Mouse (Mus musculus): ENCODE data around the gene Ntn1. TPM values are rescaled to one million over a fixed set of nuclear protein-coding genes. Genes with fewer than 3 reads are reported as not detected.
A peak's percentile ranks its signal among the peaks of the same experiment; 100 is the strongest.

Ntn1 gene
- polyA plus RNA-seq, 1 experiment from 2014 or later, result 13.6 TPM

DNA sequence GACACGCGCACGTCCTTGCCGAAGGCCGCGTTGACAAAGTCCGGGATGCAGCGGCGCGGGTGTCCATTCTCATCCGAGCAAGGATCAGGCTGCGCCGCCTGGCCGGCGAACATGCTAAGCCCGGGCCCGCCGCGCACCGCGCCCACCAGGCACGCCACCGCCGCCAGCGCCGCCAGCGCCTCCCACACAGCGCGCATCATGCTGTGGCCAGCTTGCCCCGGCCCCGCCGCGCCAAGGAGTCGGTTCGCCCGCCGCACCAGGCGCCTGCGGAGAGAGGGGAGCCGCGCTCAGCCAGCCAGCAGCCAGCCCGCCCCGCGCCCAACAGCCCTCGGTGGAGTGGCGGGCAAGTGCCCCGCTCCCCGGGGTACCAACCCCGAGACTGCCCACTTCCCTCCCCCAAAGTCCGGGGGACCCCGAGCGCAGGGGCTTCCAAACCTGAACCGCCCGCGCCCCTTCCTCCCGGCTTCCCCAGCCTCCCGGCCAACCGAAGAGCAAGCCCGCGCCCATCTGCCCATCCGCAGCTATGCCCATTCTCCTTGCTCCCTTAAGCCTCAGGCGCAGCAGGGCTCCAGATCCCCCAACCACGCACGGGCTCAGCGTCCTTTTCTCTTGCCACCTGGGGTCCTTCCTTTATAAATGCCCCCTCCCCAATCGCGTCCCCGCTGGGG, 14.6 kb downstream of the Ntn1 start:
- peak overlapping the region; percentile 76 for H3K9ac ChIP-seq (replicated peaks; ENCODE audit: low read length)
- ATAC-seq (ENCODE audit: low FRiP score, low TSS enrichment), result peak; percentile 36
- peaks cover 22% of the 10 kb centered on the region for H3K4me1 ChIP-seq (ENCODE audit: insufficient read depth, low read length)
- peaks cover 77% of the 10 kb centered on the region for H3K27me3 ChIP-seq (ENCODE audit: insufficient read depth, low read length)
- H3K4me2 ChIP-seq (replicated peaks; ENCODE audit: low read depth, low read length), result peak overlapping the region; percentile 83
- under 1% methylated on average over 45 of the region's 68 CpGs for WGBS
- H3K36me3 ChIP-seq (ENCODE audit: insufficient read depth, low read length), result no peaks in the 10 kb centered on the region
- peak overlapping the region; percentile 23; the same call in 1 of the 2 replicates for H3K27ac ChIP-seq (ENCODE audit: low read length)
- peak overlapping the region; percentile 74 for H3K4me3 ChIP-seq (ENCODE audit: low read length)
- no peaks in the 10 kb centered on the region for H3K9me3 ChIP-seq (ENCODE audit: low read length)

DNA sequence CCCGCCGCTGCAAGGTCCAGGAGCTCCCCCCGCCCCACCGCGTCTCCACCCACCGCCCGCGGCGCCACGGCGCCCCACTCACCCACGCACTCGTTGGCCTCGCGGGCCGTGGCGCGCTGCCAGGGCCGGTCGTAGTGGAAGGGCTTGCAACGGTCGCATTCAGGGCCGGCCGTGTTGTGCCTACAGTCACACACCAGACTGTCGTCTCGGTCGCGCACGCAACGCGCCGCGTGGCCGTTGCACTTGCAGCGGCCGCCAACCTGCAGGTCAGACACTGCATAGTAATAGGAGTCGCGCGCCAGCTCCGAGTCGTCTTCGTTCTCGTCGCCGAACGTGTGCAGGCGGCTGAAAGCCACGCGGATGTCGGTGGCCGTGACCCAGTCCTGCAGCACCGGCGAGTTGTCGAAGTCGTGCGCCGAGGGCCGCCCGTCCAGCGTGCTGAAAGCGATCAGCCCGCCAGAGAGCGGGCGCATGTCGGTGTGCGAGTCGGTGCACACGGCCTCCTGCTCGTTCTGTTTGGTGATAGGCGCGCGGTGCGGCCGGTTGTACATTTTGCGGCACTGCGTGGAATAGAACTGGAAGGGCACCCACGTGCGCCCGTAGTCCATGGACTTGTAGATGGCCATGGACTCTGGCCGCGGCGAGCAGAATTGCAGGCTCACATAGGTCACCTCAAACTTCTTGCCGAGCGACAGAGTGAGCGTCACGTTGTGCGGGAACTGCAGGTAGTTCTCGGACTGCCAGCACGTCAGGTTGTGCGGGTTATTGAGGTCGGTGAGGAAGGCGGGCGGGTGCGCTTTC, 15.4 kb downstream of the Ntn1 start:
- 0 out of 2 replicates have a peak, but pooled peaks have one; percentile 20 for ATAC-seq (ENCODE audit: low FRiP score, low TSS enrichment)
- Histone ChIP-seq H3K4me1 (ENCODE audit: insufficient read depth, low read length) (peaks cover 20% of the 10 kb centered on the region), H3K9ac (replicated peaks; ENCODE audit: low read length) (peak overlapping the region; percentile 76), H3K36me3 (ENCODE audit: insufficient read depth, low read length) (no peaks in the 10 kb centered on the region), H3K27me3 (ENCODE audit: insufficient read depth, low read length) (peaks cover 72% of the 10 kb centered on the region), H3K4me3 (ENCODE audit: low read length) (peak overlapping the region; percentile 74), H3K27ac (ENCODE audit: low read length) (no peak overlapping the region), H3K9me3 (ENCODE audit: low read length) (no peaks in the 10 kb centered on the region), H3K4me2 (replicated peaks; ENCODE audit: low read depth, low read length) (peak overlapping the region; percentile 83)
- under 1% methylated on average over 93 of the region's 94 CpGs for WGBS

GRCm38 (mm10) chr11:68384592-68385020, 16.0 kb downstream of the Ntn1 start:
- Histone ChIP-seq H3K4me1 (ENCODE audit: insufficient read depth, low read length) (peaks cover 22% of the 10 kb centered on the region), H3K9ac (replicated peaks; ENCODE audit: low read length) (peak overlapping the region; percentile 76), H3K36me3 (ENCODE audit: insufficient read depth, low read length) (no peaks in the 10 kb centered on the region), H3K27ac (ENCODE audit: low read length) (no peak overlapping the region), H3K9me3 (ENCODE audit: low read length) (no peaks in the 10 kb centered on the region), H3K27me3 (ENCODE audit: insufficient read depth, low read length) (peaks cover 67% of the 10 kb centered on the region), H3K4me2 (replicated peaks; ENCODE audit: low read depth, low read length) (peak overlapping the region; percentile 83), H3K4me3 (ENCODE audit: low read length) (peak overlapping the region; percentile 74)
- under 1% methylated on average over 27 of the region's 27 CpGs for WGBS
- ATAC-seq (ENCODE audit: low FRiP score, low TSS enrichment), result no peak

GRCm38 (mm10) chr11:68384131-68384530, 16.5 kb downstream of the Ntn1 start:
- ATAC-seq (ENCODE audit: low FRiP score, low TSS enrichment), result no peak
- no peaks in the 10 kb centered on the region for H3K36me3 ChIP-seq (ENCODE audit: insufficient read depth, low read length)
- H3K9me3 ChIP-seq (ENCODE audit: low read length), result no peaks in the 10 kb centered on the region
- WGBS, result 9% methylated on average over 12 of the region's 12 CpGs
- H3K27me3 ChIP-seq (ENCODE audit: insufficient read depth, low read length), result peaks cover 62% of the 10 kb centered on the region
- no peak overlapping the region for H3K9ac ChIP-seq (replicated peaks; ENCODE audit: low read length)
- no peak overlapping the region for H3K27ac ChIP-seq (ENCODE audit: low read length)
- H3K4me2 ChIP-seq (replicated peaks; ENCODE audit: low read depth, low read length), result peak overlapping the region; percentile 83
- H3K4me3 ChIP-seq (ENCODE audit: low read length), result peak overlapping the region; percentile 74
- peaks cover 27% of the 10 kb centered on the region for H3K4me1 ChIP-seq (ENCODE audit: insufficient read depth, low read length)

GRCm38 (mm10) chr11:68383519-68383918, 17.1 kb downstream of the Ntn1 start:
- H3K27me3 ChIP-seq (ENCODE audit: insufficient read depth, low read length), result peaks cover 56% of the 10 kb centered on the region
- no peak overlapping the region for H3K9ac ChIP-seq (replicated peaks; ENCODE audit: low read length)
- no peaks in the 10 kb centered on the region for H3K36me3 ChIP-seq (ENCODE audit: insufficient read depth, low read length)
- H3K4me3 ChIP-seq (ENCODE audit: low read length), result peak overlapping the region; percentile 74
- no peak overlapping the region for H3K27ac ChIP-seq (ENCODE audit: low read length)
- peak overlapping the region; percentile 33 for H3K4me2 ChIP-seq (replicated peaks; ENCODE audit: low read depth, low read length)
- H3K9me3 ChIP-seq (ENCODE audit: low read length), result no peaks in the 10 kb centered on the region
- peaks cover 27% of the 10 kb centered on the region for H3K4me1 ChIP-seq (ENCODE audit: insufficient read depth, low read length)
- no peak for ATAC-seq (ENCODE audit: low FRiP score, low TSS enrichment)
- WGBS, result 28% methylated on average over 10 of the region's 10 CpGs

GRCm38 (mm10) chr11:68381833-68382232, 18.8 kb downstream of the Ntn1 start:
- Histone ChIP-seq H3K27ac (ENCODE audit: low read length) (no peak overlapping the region), H3K9me3 (ENCODE audit: low read length) (no peaks in the 10 kb centered on the region), H3K9ac (replicated peaks; ENCODE audit: low read length) (no peak overlapping the region), H3K36me3 (ENCODE audit: insufficient read depth, low read length) (no peaks in the 10 kb centered on the region), H3K27me3 (ENCODE audit: insufficient read depth, low read length) (peaks cover 49% of the 10 kb centered on the region), H3K4me3 (ENCODE audit: low read length) (no peak overlapping the region), H3K4me2 (replicated peaks; ENCODE audit: low read depth, low read length) (no peak overlapping the region), H3K4me1 (ENCODE audit: insufficient read depth, low read length) (peaks cover 22% of the 10 kb centered on the region)
- ATAC-seq (ENCODE audit: low FRiP score, low TSS enrichment), result no peak
- WGBS, result 81% methylated on average over 1 of the region's 1 CpGs

DNA sequence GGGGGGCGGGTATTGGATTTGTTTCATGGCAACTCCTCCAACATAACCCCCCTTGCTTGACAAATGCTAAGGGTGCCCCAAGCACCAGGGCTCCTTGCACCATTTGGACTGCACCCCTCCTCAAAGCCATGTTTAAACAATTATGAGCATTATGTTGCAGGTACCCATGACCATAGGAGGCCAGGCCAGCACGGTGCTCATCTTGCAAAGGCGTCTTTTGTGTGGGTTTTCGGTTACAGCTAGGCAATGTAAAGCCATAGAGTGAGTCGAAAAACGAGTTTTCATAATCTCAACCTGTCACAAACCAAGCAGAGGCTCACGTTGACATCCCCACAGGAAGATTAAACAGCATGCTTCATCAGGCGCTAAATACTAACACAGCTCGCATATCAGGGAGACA, 19.3 kb downstream of the Ntn1 start:
- no peak overlapping the region for H3K4me3 ChIP-seq (ENCODE audit: low read length)
- no peak overlapping the region for H3K9ac ChIP-seq (replicated peaks; ENCODE audit: low read length)
- no peak for ATAC-seq (ENCODE audit: low FRiP score, low TSS enrichment)
- no peak overlapping the region for H3K27ac ChIP-seq (ENCODE audit: low read length)
- WGBS, result 68% methylated on average over 9 of the region's 9 CpGs
- no peaks in the 10 kb centered on the region for H3K36me3 ChIP-seq (ENCODE audit: insufficient read depth, low read length)
- no peak overlapping the region for H3K4me2 ChIP-seq (replicated peaks; ENCODE audit: low read depth, low read length)
- peaks cover 22% of the 10 kb centered on the region for H3K4me1 ChIP-seq (ENCODE audit: insufficient read depth, low read length)
- H3K9me3 ChIP-seq (ENCODE audit: low read length), result no peaks in the 10 kb centered on the region
- peaks cover 48% of the 10 kb centered on the region for H3K27me3 ChIP-seq (ENCODE audit: insufficient read depth, low read length)

- ATAC-seq (ENCODE audit: low FRiP score, low TSS enrichment), result 0 out of 2 replicates have a peak, but pooled peaks have one; percentile 59
- no peaks in the 10 kb centered on the region for H3K36me3 ChIP-seq (ENCODE audit: insufficient read depth, low read length)
- 20% methylated on average over 16 of the region's 16 CpGs for WGBS
Observed at GRCm38 (mm10) chr11:68378946-68379764, 21.5 kb downstream of the Ntn1 start.

GRCm38 (mm10) chr11:68378419-68378818, 22.2 kb downstream of the Ntn1 start:
- Histone ChIP-seq H3K9me3 (ENCODE audit: low read length) (no peaks in the 10 kb centered on the region), H3K27me3 (ENCODE audit: insufficient read depth, low read length) (peaks cover 21% of the 10 kb centered on the region), H3K9ac (replicated peaks; ENCODE audit: low read length) (no peak overlapping the region), H3K27ac (ENCODE audit: low read length) (no peak overlapping the region), H3K4me2 (replicated peaks; ENCODE audit: low read depth, low read length) (no peak overlapping the region), H3K4me3 (ENCODE audit: low read length) (no peak overlapping the region), H3K36me3 (ENCODE audit: insufficient read depth, low read length) (no peaks in the 10 kb centered on the region), H3K4me1 (ENCODE audit: insufficient read depth, low read length) (peaks cover 15% of the 10 kb centered on the region)
- 31% methylated on average over 5 of the region's 5 CpGs for WGBS
- no peak for ATAC-seq (ENCODE audit: low FRiP score, low TSS enrichment)

More at GRCm38 (mm10) chr11:68378946-68379764, 21.5 kb downstream of the Ntn1 start:
- Histone ChIP-seq H3K27me3 (ENCODE audit: insufficient read depth, low read length) (peaks cover 28% of the 10 kb centered on the region), H3K4me1 (ENCODE audit: insufficient read depth, low read length) (peaks cover 7% of the 10 kb centered on the region; the same call in 1 of the 2 replicates), H3K27ac (ENCODE audit: low read length) (no peak overlapping the region), H3K4me2 (replicated peaks; ENCODE audit: low read depth, low read length) (peak overlapping the region; percentile 19; the same call in 1 of the 2 replicates), H3K9ac (replicated peaks; ENCODE audit: low read length) (no peak overlapping the region), H3K9me3 (ENCODE audit: low read length) (no peaks in the 10 kb centered on the region), H3K4me3 (ENCODE audit: low read length) (no peak overlapping the region; the same call in 1 of the 2 replicates)

All from kidney, embryonic 16.5 days (tissue).